Mouse (Mus musculus): ENCODE measurements at regions not wholly inside any gene's neighbourhood (a gene's known extent, or its start where the extent isn't known, plus 50 kb on each side); places are given as distances from the start of the nearest gene placed in this dataset.

GRCm38 (mm10) chr1:13494727-13495404, 2081.0 kb downstream of the A830018L16Rik start:
- Histone ChIP-seq H3K4me3 (peak overlapping the region; percentile 63), H3K27ac (no peak overlapping the region)
- TF ChIP-seq CTCF (IDR thresholded peaks at IDR 0.05) = no peak
- no peak for DNase-seq
- intact Hi-C loops (cut with DNase I) = no loop called here

DNA sequence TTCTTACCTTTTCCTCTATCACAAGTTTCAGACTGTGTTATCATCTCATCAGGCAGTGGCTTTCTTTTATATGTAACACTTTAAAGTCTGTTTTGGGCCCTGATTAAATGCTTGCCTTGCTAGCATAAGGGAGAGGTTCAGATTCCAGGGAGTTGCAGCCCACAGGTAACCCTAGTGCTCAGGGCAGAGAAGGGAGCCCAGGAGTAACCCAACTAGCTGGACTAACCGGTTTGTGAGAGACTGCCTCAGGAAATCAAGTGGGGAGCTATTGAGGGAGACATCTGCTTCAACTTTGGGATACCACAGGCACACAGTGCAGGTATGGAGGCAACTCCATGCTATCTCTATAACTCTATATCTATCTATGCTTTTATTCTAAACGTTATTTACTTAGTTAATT, 2082.5 kb downstream of the A830018L16Rik start:
- no peak overlapping the region for H3K27ac ChIP-seq
- no peak overlapping the region for H3K4me3 ChIP-seq
- no peak for DNase-seq
- no peak for TF ChIP-seq CTCF (IDR thresholded peaks at IDR 0.05)
- intact Hi-C loops (cut with DNase I) = no loop called here

- TF ChIP-seq CTCF (IDR thresholded peaks at IDR 0.05) = peak; percentile 68
- DNase-seq = peak; percentile 47
- intact Hi-C loops (cut with DNase I) = loop anchor here (5.0 kb wide), 1 partner anchor 348 kb away; no protein-coding TSS in a partner anchor
- Histone ChIP-seq H3K27ac (no peak overlapping the region), H3K4me3 (no peak overlapping the region)
These were observed 2086.6 kb downstream of the A830018L16Rik start for GRCm38 (mm10) chr1:13500456-13500855.

DNA sequence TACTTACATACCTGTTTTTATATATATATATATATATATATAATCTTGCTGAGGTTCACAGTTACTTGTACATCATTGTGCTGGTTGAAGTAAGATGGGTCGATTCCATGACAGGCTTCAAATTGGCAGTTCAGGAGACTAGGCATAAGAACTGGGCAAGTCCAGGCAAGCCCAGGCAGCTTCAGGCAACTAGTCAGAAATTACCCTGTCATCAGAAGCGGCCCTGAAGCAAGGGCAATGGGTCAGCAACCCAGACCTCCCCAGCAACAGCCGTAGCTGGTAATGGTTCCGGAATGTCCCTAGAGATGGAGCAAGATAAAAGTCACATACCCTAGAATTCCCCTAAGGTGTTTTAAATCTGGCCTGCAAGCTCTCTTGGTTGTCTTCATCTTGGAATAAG, 2088.0 kb downstream of the A830018L16Rik start:
- Histone ChIP-seq H3K27ac (no peak overlapping the region), H3K4me3 (no peak overlapping the region)
- DNase-seq = no peak
- no peak for TF ChIP-seq CTCF (IDR thresholded peaks at IDR 0.05)
- intact Hi-C loops (cut with DNase I) = loop anchor here (5.0 kb wide), 1 partner anchor 350 kb away; no protein-coding TSS in a partner anchor

- H3K27ac ChIP-seq = no peak overlapping the region
These were observed 2099.9 kb downstream of the A830018L16Rik start for GRCm38 (mm10) chr1:13513761-13514160.

More at GRCm38 (mm10) chr1:13513761-13514160, 2099.9 kb downstream of the A830018L16Rik start:
- no peak for DNase-seq
- no peak for TF ChIP-seq CTCF (IDR thresholded peaks at IDR 0.05)
- H3K4me3 ChIP-seq = peak overlapping the region; percentile 57
- intact Hi-C loops (cut with DNase I) = no loop called here
